Mouse (Mus musculus) liver, embryonic 14.5 days (tissue): Measurements from ENCODE around the gene Myrfl. TPM values are rescaled to one million over a fixed set of nuclear protein-coding genes. Genes with fewer than 3 reads are reported as not detected.
A peak's percentile ranks its signal among the peaks of the same experiment; 100 is the strongest.

Experiments used
- ATAC-seq: fragments of 200-750 bp; cut with Nextera tagmentation; 2 replicates; pipeline ENCODE4 v1.8.0; 2017; ENCODE audit warnings: moderate number of reproducible peaks, mild to moderate bottlenecking, moderate library complexity; ENCODE audit not compliant: insufficient read depth
- DNase-seq, 3 experiments: peaks; one replicate each; pipeline ENCODE4 v3.0.0-alpha.2; 2012 to 2013; ENCODE audit warnings: low read depth in 3 of 3, low spot score in 3 of 3
- H3K27ac ChIP-seq: fragments of 300-500 bp; sonication (generic); 2 replicates; pipeline ENCODE4 v1.5.1; 2014; ENCODE audit warnings: moderate library complexity, mild to moderate bottlenecking, control low read depth, inconsistent platforms
- H3K27me3 ChIP-seq: fragments of 300-500 bp; sonication (generic); 2 replicates; pipeline ENCODE4 v1.6.1; 2014; ENCODE audit warnings: mild to moderate bottlenecking, low read length, moderate library complexity; ENCODE audit not compliant: control insufficient read depth, insufficient read depth
- H3K36me3 ChIP-seq: fragments of 300-500 bp; sonication (generic); replicated peaks from 2 replicates; pipeline ENCODE4 v1.6.1; 2014; ENCODE audit warnings: low read depth; ENCODE audit not compliant: control insufficient read depth, insufficient read depth
- H3K4me1 ChIP-seq, 2 experiments: fragments of 200-500 bp in 1 of 2; fragments of 300-500 bp in 1 of 2; sonication (generic) in 1 of 2; replicated peaks; 2 replicates each; pipeline ENCODE4 v1.6.1; 2012 to 2014; ENCODE audit warnings: antibody characterized with exemption in 1 of 2, inconsistent platforms in 1 of 2, low read length in 1 of 2; ENCODE audit not compliant: control insufficient read depth in 2 of 2, insufficient read depth in 2 of 2
- H3K4me2 ChIP-seq: fragments of 300-500 bp; sonication (generic); 2 replicates; pipeline ENCODE4 v1.6.1; 2014; ENCODE audit warnings: low read depth, mild to moderate bottlenecking, control low read depth, moderate library complexity
- H3K4me3 ChIP-seq, 2 experiments: fragments of 200-500 bp in 1 of 2; fragments of 300-500 bp in 1 of 2; sonication (generic) in 1 of 2; 2 replicates each; pipeline ENCODE4 v1.5.1; 2012 to 2014; ENCODE audit warnings: low read depth in 2 of 2, low read length in 2 of 2, mild to moderate bottlenecking in 2 of 2, control low read depth in 1 of 2, inconsistent platforms in 1 of 2, moderate library complexity in 1 of 2; ENCODE audit not compliant: insufficient read depth in 1 of 2
- H3K9ac ChIP-seq: fragments of 300-500 bp; sonication (generic); replicated peaks from 2 replicates; pipeline ENCODE4 v1.6.1; 2014; ENCODE audit warnings: mild to moderate bottlenecking, control low read depth, moderate library complexity
- H3K9me3 ChIP-seq: fragments of 300-500 bp; sonication (generic); 2 replicates; pipeline ENCODE4 v1.6.1; 2016; ENCODE audit warnings: low read length, mixed read lengths; ENCODE audit not compliant: control insufficient read depth
- CTCF ChIP-seq: IDR thresholded peaks from 2 replicates; pipeline ENCODE4 v1.5.1; 2016; ENCODE audit warnings: antibody characterized with exemption, low read depth, control low read depth
- EP300 ChIP-seq: IDR thresholded peaks from 2 replicates; pipeline ENCODE4 v1.6.1; 2016; ENCODE audit warnings: antibody characterized with exemption, low read depth
- WGBS: fragments of 180-500 bp; shearing (Covaris S2); extraction: QIAGEN DNeasy Blood & Tissue Kit; methylation state at CpG from one replicate; pipeline ENCODE4 v1.1.7; 2014; ENCODE audit not compliant: insufficient replicate concordance; 5-methylcytosine and 5-hydroxymethylcytosine counted together
- polyA plus RNA-seq, 2 experiments: library from polyadenylated mRNA; depleted of rRNA in 1 of 2; stranded (reverse) in 1 of 2; unstranded in 1 of 2; fragments of >200 nt; fragmentation: Nextera tagmentation in 1 of 2; extraction: Ambion mirVana in 1 of 2; gene quantifications; 2 replicates each; pipeline versions ENCODE4 v1.2.1 to v1.2.3; 2012 to 2014

Gene Myrfl
- polyA plus RNA-seq, 2 experiments: not detected

- no peaks in the 10 kb centered on the region for H3K9me3 ChIP-seq
- H3K4me3 ChIP-seq: no peak overlapping the region
- H3K9ac ChIP-seq: no peak overlapping the region
- peaks cover 5 to 11% of the 10 kb centered on the region in 2 experiments; a peak in 3 of 4 replicates for H3K4me1 ChIP-seq
- no peaks in the 10 kb centered on the region for H3K27me3 ChIP-seq
- H3K4me2 ChIP-seq: no peak overlapping the region
- WGBS: 84% methylated on average over 17 of the region's 17 CpGs
- TF ChIP-seq EP300 (no peak), CTCF (no peak)
- ATAC-seq: no peak
- no peak for DNase-seq
- H3K27ac ChIP-seq: no peak overlapping the region
- no peaks in the 10 kb centered on the region; the same call in 1 of the 2 replicates for H3K36me3 ChIP-seq
These were observed 17.0 kb upstream of the Myrfl start for GRCm38 (mm10) chr10:116913647-116914273.

- WGBS: 81% methylated on average over 9 of the region's 9 CpGs
- no peaks in the 10 kb centered on the region for H3K27me3 ChIP-seq
- no peaks in the 10 kb centered on the region; the same call in 1 of the 2 replicates for H3K36me3 ChIP-seq
- no peaks in the 10 kb centered on the region for H3K9me3 ChIP-seq
- no peak overlapping the region for H3K4me3 ChIP-seq
- TF ChIP-seq EP300: no peak
- no peak for TF ChIP-seq CTCF
- no peak overlapping the region for H3K9ac ChIP-seq
- H3K27ac ChIP-seq: no peak overlapping the region
- peaks cover 5 to 14% of the 10 kb centered on the region in 2 experiments; a peak in 3 of 4 replicates for H3K4me1 ChIP-seq
- DNase-seq (no peak), ATAC-seq (no peak)
- H3K4me2 ChIP-seq: no peak overlapping the region
These were observed 16.1 kb upstream of the Myrfl start for GRCm38 (mm10) chr10:116912850-116913249.

GRCm38 (mm10) chr10:116908901-116909642, 12.4 kb upstream of the Myrfl start:
- peak; percentile 70 to 73 (median 72) for DNase-seq
- TF ChIP-seq CTCF (no peak), EP300 (peak; percentile 59)
- no peaks in the 10 kb centered on the region; the same call in none of the 2 replicates for H3K36me3 ChIP-seq
- H3K9ac ChIP-seq: peak overlapping the region; percentile 40; the same call in 1 of the 2 replicates
- ATAC-seq: peak; percentile 99
- H3K4me3 ChIP-seq: peak overlapping the region; percentile 49 to 51
- H3K4me1 ChIP-seq: peaks cover 5 to 18% of the 10 kb centered on the region in 2 experiments; a peak in 3 of 4 replicates
- H3K27me3 ChIP-seq: no peaks in the 10 kb centered on the region
- H3K27ac ChIP-seq: peak overlapping the region; percentile 85
- 35% methylated on average over 15 of the region's 15 CpGs for WGBS
- H3K9me3 ChIP-seq: no peaks in the 10 kb centered on the region
- H3K4me2 ChIP-seq: peak overlapping the region; percentile 55

GRCm38 (mm10) chr10:116906794-116907193, 10.1 kb upstream of the Myrfl start:
- Histone ChIP-seq H3K4me2 (no peak overlapping the region), H3K4me1 (peaks cover 5 to 18% of the 10 kb centered on the region in 2 experiments; a peak in 3 of 4 replicates), H3K9ac (no peak overlapping the region), H3K27ac (no peak overlapping the region), H3K9me3 (no peaks in the 10 kb centered on the region), H3K4me3 (no peak overlapping the region), H3K27me3 (no peaks in the 10 kb centered on the region), H3K36me3 (no peaks in the 10 kb centered on the region; the same call in none of the 2 replicates)
- WGBS: 87% methylated on average over 9 of the region's 9 CpGs
- no peak for TF ChIP-seq CTCF
- no peak for TF ChIP-seq EP300
- DNase-seq (no peak), ATAC-seq (no peak)

GRCm38 (mm10) chr10:116904503-116904908, 7.8 kb upstream of the Myrfl start:
- Histone ChIP-seq H3K27me3 (no peaks in the 10 kb centered on the region), H3K4me2 (no peak overlapping the region), H3K9me3 (no peaks in the 10 kb centered on the region), H3K27ac (no peak overlapping the region), H3K4me1 (peaks cover 0 to 11% of the 10 kb centered on the region in 2 experiments; a peak in 3 of 4 replicates), H3K36me3 (no peaks in the 10 kb centered on the region; the same call in none of the 2 replicates), H3K4me3 (no peak overlapping the region), H3K9ac (no peak overlapping the region)
- TF ChIP-seq EP300 (no peak), CTCF (no peak)
- no peak for DNase-seq
- WGBS: 71% methylated on average over 10 of the region's 10 CpGs
- no peak for ATAC-seq
